Mouse (Mus musculus) embryonic fibroblast, embryonic 13.5 days (primary cell): ENCODE measurements around the gene Gnat1.

Experiments
- CTCF ChIP-seq: IDR thresholded peaks from 2 replicates; pipeline ENCODE4 v1.5.1; 2011; ENCODE audit warnings: mild to moderate bottlenecking, control low read depth, low read length, moderate library complexity, borderline replicate concordance; ENCODE audit not compliant: insufficient read depth
- POLR2A ChIP-seq: IDR thresholded peaks from 2 replicates; pipeline ENCODE4 v1.6.1; 2011; ENCODE audit warnings: low read depth, mild to moderate bottlenecking, control low read depth, low read length, moderate library complexity

GRCm38 (mm10) chr9:107682405-107682804, 2.9 kb upstream of the Gnat1 start:
- no peak for TF ChIP-seq CTCF
- TF ChIP-seq POLR2A = no peak
